8 mouse cellular contexts compared by ENCODE assay signal in the genomic region with DNA sequence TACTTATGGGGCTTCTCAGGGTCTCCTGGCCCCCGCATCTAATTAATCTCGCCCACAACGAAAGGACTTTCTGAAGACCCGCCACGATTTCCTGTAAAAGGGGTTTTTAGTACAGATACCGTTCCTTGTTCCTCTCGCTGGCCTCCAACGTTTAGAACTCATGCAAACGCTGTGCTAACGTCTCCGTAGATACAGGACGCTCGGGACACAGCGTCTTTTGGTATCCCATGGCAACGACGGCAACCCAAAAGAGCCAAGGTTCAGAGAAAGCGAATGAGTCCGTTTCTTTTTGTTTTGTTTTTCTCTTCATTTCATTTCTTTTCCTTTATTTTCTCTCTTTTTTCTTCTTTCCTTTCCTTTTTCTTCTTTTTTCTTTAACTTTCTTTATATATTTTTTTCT. TPM values are rescaled to one million over a fixed set of nuclear protein-coding genes. Genes with fewer than 3 reads are reported as not detected.
DNase-seq lines count a peak whose midpoint lies in the region; ATAC-seq and TF ChIP-seq lines count a peak whose summit lies in the region.

A gene (minus strand): TSS at position 198 of the 400 bp plus-strand sequence.

- no peaks in the 10 kb centered on the region for H3K36me3 ChIP-seq in ES-E14 (ENCODE audit: control insufficient read depth, insufficient read depth, low read length, poor library complexity, severe bottlenecking)
- H3K36me3 ChIP-seq in liver, embryonic 13.5 days, result no peaks in the 10 kb centered on the region

- peak within 1 kb of the TSS; percentile 10; the same call in 1 of the 2 replicates for H3K4me2 ChIP-seq in liver, embryonic 13.5 days

- H3K4me1 ChIP-seq in ES-E14 (ENCODE audit: control insufficient read depth in 2 of 2, insufficient read depth in 2 of 2, low read length in 2 of 2, poor library complexity in 1 of 2), result no peaks in the 10 kb centered on the region
- no peaks in the 10 kb centered on the region for H3K4me1 ChIP-seq in liver, embryonic 13.5 days (replicated peaks)

- ATAC-seq in frontal cortex, adult (ENCODE audit: low TSS enrichment), result peak; percentile 90
- ATAC-seq in liver, embryonic 13.5 days (ENCODE audit: low read depth), result no peak

- no peak for DNase-seq in ES-E14 (ENCODE audit: low read depth, low spot score)
- DNase-seq in adrenal gland, postnatal 10 days, result peak; percentile 76
- DNase-seq in kidney, postnatal 14 days, result peak; percentile 63
- DNase-seq in liver, embryonic 13.5 days, result no peak
- DNase-seq in right cerebral cortex, adult 2 months (ENCODE audit: low spot score in 2 of 2), result peak; percentile 78 to 82
- no peak for DNase-seq in spleen, postnatal 10 days (ENCODE audit: low spot score in 2 of 2)
- no peak for DNase-seq in thymus, postnatal 25 days

- H3K27me3 ChIP-seq in liver, embryonic 13.5 days, result peaks cover 42% of the 10 kb centered on the region

- H3K9ac ChIP-seq in ES-E14 (ENCODE audit: insufficient read depth, low read depth, low read length, poor library complexity, severe bottlenecking), result no peak within 1 kb of the TSS
- H3K9ac ChIP-seq in liver, embryonic 13.5 days, result no peak within 1 kb of the TSS

- WGBS in liver, embryonic 13.5 days (ENCODE audit: insufficient replicate concordance), result 2% methylated on average over 18 of the region's 18 CpGs

- no peaks in the 10 kb centered on the region for H3K9me3 ChIP-seq in ES-E14 (ENCODE audit: control insufficient read depth, insufficient read depth, low read depth, low read length)
- H3K9me3 ChIP-seq in liver, embryonic 13.5 days (replicated peaks), result no peaks in the 10 kb centered on the region

- 0 out of 4 replicates have a peak within 1 kb of the TSS, but pooled peaks of 1 of the 2 experiments have one; percentile 9 for H3K4me3 ChIP-seq in ES-E14 (ENCODE audit: insufficient read depth in 1 of 2, low read depth in 1 of 2, low read length in 2 of 2, poor library complexity in 1 of 2, severe bottlenecking in 1 of 2)
- H3K4me3 ChIP-seq in liver, embryonic 13.5 days (replicated peaks), result no peak within 1 kb of the TSS

- no peak within 1 kb of the TSS for H3K27ac ChIP-seq in ES-E14 (ENCODE audit: insufficient read depth, low read depth, low read length, poor library complexity, severe bottlenecking)
- no peak within 1 kb of the TSS for H3K27ac ChIP-seq in liver, embryonic 13.5 days

- in situ Hi-C loops in ES-E14 (cut with MboI; ENCODE audit: low sequenced_read_pairs in 2 of 2, unreplicated experiment in 2 of 2), result no loop called here

TF ChIP-seq in ES-E14, 5 proteins besides CTCF, POLR2A, EP300 and RAD21:
- TF ChIP-seq MAFK (IDR thresholded peaks at IDR 0.05; ENCODE audit: insufficient read depth, low read depth, low read length), result no peak
- no peak for TF ChIP-seq CHD2 (IDR thresholded peaks at IDR 0.05; ENCODE audit: low read depth, low read length)
- peak; percentile 47; the same call in 1 of the 2 replicates for TF ChIP-seq HCFC1 (IDR thresholded peaks at IDR 0.05; ENCODE audit: borderline replicate concordance, insufficient read depth, low read length)
- TF ChIP-seq ZC3H11A (IDR thresholded peaks at IDR 0.05; ENCODE audit: borderline replicate concordance, low read depth, low read length), result no peak
- no peak for TF ChIP-seq ZNF384 (IDR thresholded peaks at IDR 0.05; ENCODE audit: low read depth, low read length)

RNA-seq across cellular contexts. Expression of the gene that starts here (rescaled TPM):
- total RNA-seq in ES-E14 (2012; rRNA removed), result 0.05 TPM in 1 of 2 replicates, not detected in the other
- not detected for total RNA-seq in adrenal gland, postnatal 10 days (2021)
- polyA plus RNA-seq in liver, embryonic 13.5 days (2015; fragmentation: Nextera tagmentation; extraction: Ambion mirVana), result not detected in 2 replicates

Comparison
In these comparisons a context has a peak if more than half of its experiments do, and no peak if none do; other contexts are left out.
1. Peak in DNase-seq in adrenal gland, postnatal 10 days; RNA of the gene not detected or under 1 TPM.
2. DNase-seq: peak in kidney, postnatal 14 days (single experiment) and right cerebral cortex, adult 2 months (2 of 2); none in ES-E14 (single experiment), liver, embryonic 13.5 days (single experiment), spleen, postnatal 10 days (0 of 2) and thymus, postnatal 25 days (single experiment).